Mouse (Mus musculus) adrenal gland, postnatal 4 days (tissue): ENCODE results near the gene Tfip11. TPM values are rescaled to one million over a fixed set of nuclear protein-coding genes. Genes with fewer than 3 reads are reported as not detected.

Source experiments
- DNase-seq, 2 experiments: peaks; one replicate each; pipeline ENCODE4 v3.0.0; 2021 to 2022; ENCODE audit warnings: low spot score in 2 of 2, mixed read lengths in 2 of 2
- total RNA-seq, 2 experiments: library from RNA; stranded (reverse); gene quantifications; 2 replicates each; pipeline ENCODE4 v1.2.3; 2021

Gene Tfip11
- total RNA-seq, 2 experiments from 2014 or later: 35.9 to 43.0 TPM

DNA sequence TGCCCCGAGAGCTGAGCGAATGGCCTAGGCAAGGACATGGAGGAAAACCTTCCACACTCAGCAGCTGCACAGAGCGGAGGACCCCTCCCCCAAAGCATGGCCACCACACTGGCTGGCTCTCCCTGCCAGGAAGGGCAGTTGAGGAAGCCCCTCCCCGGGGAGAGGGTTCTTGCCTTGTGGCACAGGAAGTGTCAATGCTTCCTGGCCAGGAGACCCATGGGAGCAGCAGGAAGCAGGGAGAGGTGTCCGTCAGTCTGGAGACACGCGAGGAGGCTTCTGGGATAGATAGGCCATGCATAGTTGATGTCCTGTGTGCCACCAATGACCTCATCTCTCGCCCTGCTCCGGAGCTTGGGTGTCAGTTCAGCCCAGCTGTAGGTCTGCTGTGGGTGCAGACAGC lies 30.2 kb downstream of the Tfip11 start:
- no peak for DNase-seq

DNA sequence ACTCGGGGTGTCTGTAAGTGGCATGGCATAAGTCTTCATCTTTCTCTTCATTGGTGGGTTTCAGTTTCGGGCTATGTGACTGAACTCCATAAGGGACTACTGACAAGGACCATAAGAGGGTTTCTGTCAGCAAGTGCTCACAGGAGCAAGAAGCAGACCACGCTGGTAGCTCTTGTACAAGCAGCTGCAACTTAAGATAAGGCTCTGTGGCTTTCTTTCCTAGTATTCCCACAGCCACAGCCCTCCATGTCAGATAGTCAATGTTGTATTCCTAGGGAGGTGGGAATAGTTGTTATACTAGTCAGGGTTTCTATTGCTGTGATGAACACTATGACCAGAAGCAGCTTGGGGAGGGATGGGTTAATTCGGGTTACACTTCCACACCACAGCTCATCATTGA lies 33.4 kb downstream of the Tfip11 start:
- no peak for DNase-seq

DNA sequence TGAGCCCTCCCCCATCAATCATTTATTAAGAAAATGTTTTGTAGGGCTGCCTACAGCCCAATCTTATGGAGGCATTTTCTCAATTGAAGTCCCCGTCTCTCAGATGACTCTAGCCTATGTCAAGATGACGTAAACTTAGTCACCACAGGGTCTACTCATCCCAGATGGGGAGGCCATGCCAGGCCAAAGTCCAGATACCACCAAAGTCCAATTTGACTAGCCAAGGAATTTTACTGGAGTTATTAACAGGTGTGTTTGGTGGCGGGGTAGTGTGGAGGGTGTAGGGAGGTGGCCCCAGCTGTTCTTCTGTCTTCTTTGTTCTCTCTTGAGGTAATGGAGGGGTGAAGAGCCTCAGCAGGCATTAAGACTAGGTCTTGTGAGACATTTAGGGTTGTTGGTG lies 33.9 kb downstream of the Tfip11 start:
- DNase-seq: no peak

DNA sequence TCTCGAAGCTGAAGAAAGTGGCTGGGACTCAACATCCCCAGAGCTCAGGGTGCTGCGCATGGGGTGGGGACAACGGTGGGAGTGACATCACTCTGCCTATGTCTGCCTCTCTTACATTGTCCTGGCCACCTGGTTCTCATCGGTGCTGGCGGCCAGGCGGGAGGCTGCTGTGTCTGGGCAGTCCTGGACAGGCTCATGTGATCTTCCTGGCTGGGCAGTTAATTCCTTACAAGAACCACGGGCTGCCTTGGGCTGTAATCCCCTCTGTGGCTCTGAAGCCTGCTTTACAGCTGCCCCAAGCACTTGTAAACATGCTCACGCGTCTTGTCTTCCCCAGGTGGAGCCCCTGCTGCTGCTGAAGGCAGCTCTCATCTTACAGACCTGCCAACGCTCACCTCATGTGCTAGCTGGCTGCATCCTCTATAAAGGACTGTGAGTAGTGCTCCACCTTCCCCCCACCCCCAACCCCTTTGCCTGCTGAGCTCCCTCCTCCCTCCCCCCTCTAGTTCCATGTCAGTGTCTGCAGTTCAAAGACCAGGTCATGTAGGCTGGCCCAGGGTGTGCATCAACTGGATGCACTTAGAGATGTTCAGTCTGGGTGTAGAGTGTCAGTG lies 38.1 kb downstream of the Tfip11 start:
- no peak for DNase-seq

DNA sequence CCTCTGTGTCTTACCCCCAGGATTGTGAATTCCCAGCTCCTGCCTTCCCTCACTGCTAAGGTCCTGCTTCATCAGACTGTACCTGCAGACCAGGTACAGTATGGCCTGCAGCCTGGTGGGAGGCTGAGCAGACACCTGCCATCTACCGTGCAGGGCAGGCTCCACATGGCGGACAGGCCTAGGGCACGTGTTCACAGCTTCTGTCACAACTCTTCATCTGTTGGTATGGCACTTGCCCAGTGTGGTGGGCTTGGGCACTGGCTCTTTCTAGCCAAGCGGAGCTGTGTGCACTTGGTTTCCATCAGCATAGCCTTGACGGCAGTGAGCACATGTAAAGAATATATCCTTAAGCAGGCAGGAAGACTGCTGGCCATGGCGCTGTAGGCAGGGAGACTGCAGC lies 40.7 kb downstream of the Tfip11 start:
- no peak for DNase-seq

DNA sequence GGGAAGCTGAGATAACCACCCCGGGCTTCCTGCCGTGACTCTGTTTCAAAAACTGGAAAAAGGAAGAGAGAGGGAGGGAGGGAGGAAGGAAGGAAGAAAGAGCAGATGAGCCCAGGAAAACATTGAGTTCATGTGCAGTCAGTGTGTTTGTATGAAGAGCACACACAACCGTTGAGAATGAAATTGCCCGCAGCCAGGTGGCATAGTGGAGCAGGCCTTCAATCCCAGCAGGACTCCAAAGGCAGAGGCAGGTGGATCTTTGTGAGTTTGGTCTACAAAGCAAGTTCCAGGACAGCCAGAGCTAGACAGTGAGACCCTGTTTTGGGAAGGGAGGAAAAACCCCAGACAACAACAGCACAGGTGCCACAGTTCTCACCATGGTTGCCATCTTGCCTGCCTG lies 41.2 kb downstream of the Tfip11 start:
- DNase-seq: no peak

DNA sequence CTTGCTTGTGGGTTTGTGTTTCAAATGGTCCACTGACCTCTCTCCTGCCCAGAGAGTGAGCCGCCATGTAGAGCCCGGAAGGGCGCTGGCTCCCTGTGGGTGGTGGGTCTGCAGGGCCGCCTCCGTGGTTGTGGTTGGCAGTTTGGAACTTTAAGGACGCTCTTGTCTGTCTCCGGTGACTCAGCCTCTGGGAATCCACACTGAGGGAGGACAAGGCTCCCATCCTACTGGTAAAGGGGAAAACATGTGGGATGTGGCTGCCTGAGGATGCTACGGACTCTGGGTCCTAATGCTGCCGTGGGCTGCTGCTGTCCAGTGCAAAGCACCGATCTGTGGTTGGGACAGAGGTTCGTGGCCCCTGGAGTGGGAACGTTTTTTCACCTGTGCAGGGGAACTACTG lies 41.8 kb downstream of the Tfip11 start:
- DNase-seq: no peak

DNA sequence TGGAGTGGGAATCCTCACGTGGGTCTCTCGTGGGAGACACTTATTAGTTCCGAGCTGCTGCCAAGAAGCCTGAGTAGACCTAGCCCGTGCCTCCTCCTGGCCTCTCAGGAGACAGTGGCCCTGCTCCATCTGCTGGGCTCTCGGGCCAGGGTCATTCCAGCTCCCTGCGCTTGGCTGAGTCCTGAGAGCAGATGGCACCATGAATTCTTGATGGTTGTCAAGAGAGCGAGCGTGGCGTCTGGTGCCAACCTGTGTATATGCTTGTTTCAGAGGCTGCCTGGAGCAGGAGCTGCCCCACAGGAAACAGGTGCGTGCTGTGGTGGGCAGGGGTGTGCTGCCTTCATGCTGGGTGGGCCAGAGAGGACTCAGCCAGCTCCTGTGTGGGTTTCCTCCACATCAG lies 42.5 kb downstream of the Tfip11 start:
- no peak for DNase-seq

DNA sequence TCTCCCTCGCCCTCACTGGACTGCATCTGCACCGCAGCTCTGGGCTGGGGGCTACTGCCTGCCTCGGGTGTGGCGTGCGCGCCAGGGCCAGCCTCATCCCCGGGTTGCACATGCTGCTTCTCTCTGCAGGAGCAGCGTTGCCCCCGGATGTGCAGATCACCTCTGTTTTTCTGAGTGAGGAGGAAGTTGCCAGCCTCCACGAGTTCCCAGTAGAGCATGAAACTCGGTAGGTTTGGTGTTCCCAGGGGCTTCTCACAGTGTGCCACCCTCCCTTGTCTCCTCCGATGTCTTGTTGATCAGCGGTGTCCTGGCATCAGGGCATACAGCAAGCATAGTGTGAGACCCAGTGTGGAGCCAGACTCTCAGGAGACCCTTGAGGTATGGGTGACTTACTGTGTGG lies 43.2 kb downstream of the Tfip11 start:
- no peak for DNase-seq

DNA sequence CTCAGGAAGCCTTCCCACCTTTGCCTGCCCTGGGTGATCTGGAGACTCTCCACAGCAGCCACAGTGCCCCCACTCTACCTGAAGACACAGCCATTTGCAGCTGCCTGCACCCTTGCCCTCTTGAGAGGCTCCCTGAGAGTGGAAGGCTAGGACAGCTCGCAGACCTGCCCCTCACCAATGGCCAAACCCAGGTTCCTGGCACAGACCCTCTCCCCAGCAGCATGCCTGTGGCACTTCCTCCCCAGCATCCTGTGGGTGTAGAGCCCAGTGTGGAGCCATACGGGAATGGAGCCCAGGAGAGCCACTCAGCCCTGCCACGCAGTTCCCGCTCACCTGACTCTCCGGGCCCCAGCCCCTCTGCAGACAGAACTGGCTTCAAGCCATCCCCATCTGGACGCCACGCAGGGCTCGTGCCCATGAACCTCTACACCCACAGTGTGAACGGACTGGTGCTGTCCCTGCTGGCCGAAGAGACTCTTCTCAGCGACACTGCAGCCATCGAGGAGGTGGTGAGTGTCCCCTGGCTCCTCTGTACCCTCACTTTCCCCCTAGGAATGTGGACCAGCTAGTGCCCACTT lies 44.2 kb downstream of the Tfip11 start:
- no peak for DNase-seq

DNA sequence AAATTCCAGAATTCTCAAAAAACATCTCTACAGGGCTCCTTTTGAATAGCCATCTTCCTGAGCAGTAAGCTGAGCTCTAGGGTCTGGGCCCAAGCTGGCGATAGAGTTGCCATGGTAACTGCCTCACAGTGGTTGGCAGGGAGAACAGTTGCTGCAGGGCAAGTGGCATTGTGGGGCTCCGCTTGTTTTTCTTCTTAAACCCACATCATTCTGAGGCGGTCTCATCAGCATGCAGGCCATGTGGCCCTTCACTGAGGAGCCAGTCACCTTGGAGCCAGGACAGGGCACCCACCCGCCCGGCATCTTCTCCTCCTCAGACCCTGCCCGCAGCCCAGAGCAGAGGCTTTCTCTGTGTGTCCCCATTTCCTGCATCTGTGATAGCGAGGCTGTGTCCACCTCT lies 45.8 kb downstream of the Tfip11 start:
- no peak for DNase-seq

DNA sequence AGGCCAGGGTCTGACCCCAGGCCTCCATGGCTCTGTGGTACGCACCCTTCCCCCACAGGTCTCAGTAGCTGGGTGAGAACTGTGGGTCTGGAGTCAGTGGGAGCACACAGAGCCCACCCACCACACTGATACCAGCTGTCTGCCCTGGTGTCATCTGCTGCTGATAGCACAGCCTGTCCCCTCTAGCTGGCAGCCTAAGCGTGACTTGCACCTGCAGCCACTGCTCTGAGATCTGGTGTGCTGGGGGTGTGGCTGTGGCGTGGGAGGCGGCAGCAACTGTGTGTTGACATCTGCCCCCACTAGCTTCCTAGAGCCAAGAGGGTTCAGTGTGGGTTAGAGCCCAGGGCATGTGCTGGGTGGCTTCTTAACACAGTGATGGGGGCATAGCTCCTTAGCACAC lies 50.0 kb downstream of the Tfip11 start:
- no peak for DNase-seq

DNA sequence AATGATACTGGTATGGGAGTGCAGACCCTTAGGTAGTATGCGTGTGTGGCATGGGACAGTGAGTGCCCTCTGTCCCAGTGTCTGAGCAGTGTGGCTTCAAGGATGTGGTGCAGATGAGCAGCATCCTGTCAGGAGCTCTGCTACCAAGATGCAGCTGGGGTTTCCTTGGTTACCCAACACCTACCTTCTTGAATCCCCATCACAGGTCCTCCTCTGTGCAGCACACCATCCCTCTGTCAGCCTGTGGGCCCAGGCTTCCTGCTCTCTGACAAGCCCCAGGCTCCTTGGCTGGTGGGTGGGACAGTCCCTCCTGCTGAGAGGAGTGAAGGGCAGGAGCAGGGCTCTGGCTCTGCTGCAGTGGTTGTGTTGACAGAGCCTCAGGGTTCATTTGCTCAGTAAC lies 51.2 kb downstream of the Tfip11 start:
- DNase-seq: no peak

DNA sequence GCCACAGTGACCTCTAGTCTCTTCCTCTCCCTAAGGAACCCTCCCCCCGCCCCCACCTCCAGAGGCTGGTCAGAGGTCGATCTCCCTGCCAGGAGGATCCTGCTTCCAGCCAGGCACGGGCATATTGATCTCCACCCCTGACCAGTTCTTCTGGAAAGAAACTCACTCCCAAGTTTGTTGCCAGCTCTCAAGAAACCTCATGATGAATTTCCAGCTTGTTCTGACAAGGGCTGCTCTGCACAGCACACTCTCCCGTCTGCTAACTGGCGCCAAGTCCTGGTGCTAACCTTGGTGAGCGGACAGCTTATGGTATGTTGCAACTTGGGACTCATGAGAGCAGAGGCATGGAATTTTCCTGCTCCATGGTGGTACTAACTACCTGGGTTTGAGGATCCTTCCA lies 52.6 kb downstream of the Tfip11 start:
- DNase-seq: peak in 1 of 2 experiments; percentile 33

DNA sequence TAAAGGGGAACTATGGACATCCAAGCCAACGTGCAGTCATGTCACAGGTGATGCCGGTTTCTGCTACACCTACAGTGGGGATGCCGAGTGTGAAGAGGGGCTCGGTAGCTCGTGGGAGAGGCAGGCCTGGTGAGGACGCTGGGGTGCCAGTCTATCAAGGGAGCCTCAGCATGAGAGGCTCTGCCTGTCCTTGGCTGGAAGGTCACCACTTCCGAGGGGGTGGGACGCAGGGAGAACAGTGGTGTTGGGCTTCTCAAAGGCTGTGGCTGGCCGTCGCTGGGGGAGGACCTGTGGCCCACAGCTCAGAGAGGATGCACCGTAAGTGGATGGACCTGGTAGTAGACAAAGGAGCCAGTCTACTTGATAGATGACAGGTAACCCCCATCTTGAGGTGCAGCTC lies 55.0 kb downstream of the Tfip11 start:
- no peak for DNase-seq

DNA sequence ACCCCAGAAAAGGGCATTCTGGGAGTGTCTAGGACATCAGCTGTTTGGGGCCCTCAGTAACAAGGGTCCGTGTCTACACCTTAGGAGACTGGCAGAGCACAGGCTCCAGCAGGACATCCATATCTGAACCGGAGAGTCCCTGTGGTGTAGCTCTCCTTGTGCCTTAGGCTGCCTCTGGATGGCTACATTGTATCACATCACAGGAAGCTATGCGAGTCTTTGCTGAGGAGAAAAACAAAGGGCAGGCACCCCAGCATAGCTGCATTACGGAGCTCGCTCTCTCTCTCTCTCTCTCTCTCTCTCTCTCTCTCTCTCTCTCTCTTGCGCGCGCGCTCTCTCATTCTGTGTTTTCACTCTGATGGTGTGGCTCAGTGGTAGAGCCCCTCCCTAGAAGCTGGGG lies 55.9 kb downstream of the Tfip11 start:
- DNase-seq: no peak

DNA sequence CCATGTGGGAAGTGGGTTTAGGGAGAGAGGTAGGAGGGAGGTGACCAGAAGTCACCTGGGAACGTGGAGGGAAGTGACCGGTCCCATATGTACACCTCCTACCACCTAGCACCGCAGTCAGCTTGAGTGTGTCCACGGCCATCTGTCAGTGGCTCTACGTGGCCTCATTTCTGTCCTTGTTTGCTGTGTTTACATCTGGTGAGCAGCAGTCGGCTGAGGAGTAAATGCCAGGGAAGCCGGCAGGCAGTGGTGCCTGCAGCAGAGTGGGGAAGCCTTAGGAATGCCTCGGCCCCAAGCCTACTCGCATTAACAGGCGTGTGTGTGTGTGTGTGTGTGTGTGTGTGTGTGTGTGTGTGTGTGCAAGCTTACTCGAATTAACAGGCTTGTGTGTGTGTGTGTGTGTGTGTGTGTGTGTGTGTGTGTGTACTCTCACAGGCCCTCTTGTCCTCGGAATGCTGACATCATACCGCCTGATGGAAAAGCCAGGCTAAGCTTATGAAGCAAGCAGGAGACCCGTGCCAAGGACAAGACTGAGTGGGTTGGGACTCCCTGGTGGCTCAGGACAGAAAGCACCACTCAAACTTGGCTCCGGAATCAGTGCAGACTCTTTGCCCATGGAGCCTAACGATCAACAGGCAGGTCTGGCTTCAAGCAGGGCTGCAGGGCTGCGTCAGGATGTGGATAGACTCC lies 56.6 kb downstream of the Tfip11 start:
- peak in 1 of 2 experiments; percentile 25 for DNase-seq

DNA sequence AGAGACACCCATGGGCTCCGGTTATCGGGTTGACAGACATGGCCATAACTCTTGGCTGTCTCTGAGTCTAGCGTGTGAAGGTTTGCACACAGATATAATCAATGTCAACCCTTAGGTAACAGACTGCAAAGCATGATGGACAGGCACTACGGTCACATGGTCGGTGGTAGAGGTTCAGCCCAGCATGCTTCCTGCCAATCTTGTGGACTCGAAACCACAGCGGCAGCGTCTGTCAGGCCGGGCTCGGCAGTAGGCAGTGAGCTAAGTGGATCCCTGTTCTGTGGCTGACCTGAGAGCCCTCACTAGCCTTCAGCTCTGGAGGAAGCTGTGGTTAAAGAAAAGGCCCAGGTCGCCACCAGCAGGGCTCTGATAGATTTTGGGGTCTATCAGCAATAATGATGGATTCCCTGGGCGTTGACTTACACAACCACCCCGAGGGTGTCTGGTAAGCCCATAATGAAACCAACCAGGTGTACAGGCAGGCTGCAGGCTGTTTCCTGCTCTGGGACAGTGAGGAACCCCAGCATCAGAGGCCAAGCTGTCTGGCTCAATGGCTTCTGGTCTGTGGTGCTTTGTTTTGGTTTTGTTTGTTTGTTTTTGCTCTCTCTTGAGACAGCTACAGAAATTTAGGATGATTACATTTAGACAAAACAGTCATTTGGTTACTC lies 58.8 kb downstream of the Tfip11 start:
- no peak for DNase-seq

DNA sequence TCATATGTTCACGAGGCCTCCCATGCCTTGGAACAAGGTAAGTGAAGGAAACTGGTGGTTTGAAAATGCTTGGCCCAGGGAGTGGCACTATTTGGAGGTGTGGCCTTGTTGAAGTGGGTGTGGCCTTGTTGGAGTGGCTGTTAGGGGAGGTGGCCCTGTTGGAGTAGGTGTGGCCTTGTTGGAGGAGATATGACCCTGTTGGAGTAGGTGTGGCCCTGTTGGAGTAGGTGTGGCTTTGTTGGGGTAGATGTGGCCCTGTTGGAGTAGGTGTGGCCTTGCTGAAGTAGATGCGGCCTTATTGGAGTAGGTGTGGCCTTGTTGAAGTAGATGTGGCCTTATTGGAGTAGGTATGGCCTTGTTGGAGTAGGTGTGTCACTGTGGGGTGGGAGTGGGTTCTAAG lies 59.8 kb downstream of the Tfip11 start:
- DNase-seq: no peak
